Mouse (Mus musculus) MEL (cell line): ENCODE data around the gene Tuba4a. TPM values are rescaled to one million over a fixed set of nuclear protein-coding genes. Genes with fewer than 3 reads are reported as not detected.

Experiments used
- DNase-seq: peaks from one replicate; pipeline ENCODE4 v3.0.0; 2011; ENCODE audit warnings: low read depth, low spot score
- H3K27ac ChIP-seq: 2 replicates; pipeline ENCODE4 v1.5.1; 2012; ENCODE audit warnings: low read depth, mild to moderate bottlenecking, control low read depth, low read length, moderate library complexity; ENCODE audit not compliant: control insufficient read depth
- H3K27me3 ChIP-seq, 2 experiments: fragments of 150-350 bp in 1 of 2; sonication (generic) in 1 of 2; 2 replicates each; pipeline ENCODE4 v1.6.1; 2012; ENCODE audit warnings: low read length in 2 of 2, mild to moderate bottlenecking in 2 of 2, improper control_type of control experiment in 1 of 2, moderate library complexity in 1 of 2; ENCODE audit not compliant: insufficient read depth in 2 of 2, control insufficient read depth in 1 of 2
- H3K36me3 ChIP-seq, 2 experiments: 2 replicates each; pipeline ENCODE4 v1.6.1; 2012 to 2014; ENCODE audit warnings: low read length in 2 of 2, improper control_type of control experiment in 1 of 2, inconsistent platforms in 1 of 2, mild to moderate bottlenecking in 1 of 2; ENCODE audit not compliant: insufficient read depth in 2 of 2, control insufficient read depth in 1 of 2
- H3K4me1 ChIP-seq, 2 experiments: fragments of 150-350 bp in 1 of 2; sonication (generic) in 1 of 2; 2 replicates each; pipeline ENCODE4 v1.6.1; 2012; ENCODE audit warnings: low read length in 2 of 2, improper control_type of control experiment in 1 of 2, mild to moderate bottlenecking in 1 of 2; ENCODE audit not compliant: insufficient read depth in 2 of 2, control insufficient read depth in 1 of 2
- H3K4me3 ChIP-seq, 2 experiments: fragments of 150-350 bp in 1 of 2; sonication (generic) in 1 of 2; 2 replicates each; pipeline ENCODE4 v1.5.1; 2012; ENCODE audit warnings: low read depth in 2 of 2, low read length in 2 of 2, mild to moderate bottlenecking in 2 of 2, moderate library complexity in 2 of 2, control low read depth in 1 of 2, improper control_type of control experiment in 1 of 2; ENCODE audit not compliant: control insufficient read depth in 1 of 2, insufficient read depth in 1 of 2
- H3K79me2 ChIP-seq: 2 replicates; pipeline ENCODE4 v1.6.1; 2012; ENCODE audit warnings: mild to moderate bottlenecking, low read length, moderate library complexity; ENCODE audit not compliant: control insufficient read depth, poor library complexity, insufficient read depth
- H3K9ac ChIP-seq: 2 replicates; pipeline ENCODE4 v1.6.1; 2012; ENCODE audit warnings: low read depth, mild to moderate bottlenecking, control low read depth, low read length, moderate library complexity; ENCODE audit not compliant: control insufficient read depth, poor library complexity, severe bottlenecking
- H3K9me3 ChIP-seq: fragments of 150-350 bp; sonication (generic); replicated peaks from 2 replicates; pipeline ENCODE4 v1.6.1; 2012; ENCODE audit warnings: mild to moderate bottlenecking, low read length, improper control_type of control experiment, moderate library complexity; ENCODE audit not compliant: insufficient read depth
- CHD1 ChIP-seq: IDR thresholded peaks from 2 replicates; pipeline ENCODE4 v1.6.1; 2012; ENCODE audit warnings: low read depth, mild to moderate bottlenecking, inconsistent platforms, low read length, improper control_type of control experiment
- CHD2 ChIP-seq: IDR thresholded peaks from 2 replicates; pipeline ENCODE4 v1.6.1; 2011; ENCODE audit warnings: low read length, improper control_type of control experiment
- E2F4 ChIP-seq: IDR thresholded peaks from 2 replicates; pipeline ENCODE4 v1.6.1; 2011; ENCODE audit warnings: low read depth, low read length, improper control_type of control experiment, borderline replicate concordance
- EP300 ChIP-seq, 2 experiments: IDR thresholded peaks; 2 replicates each; pipeline ENCODE4 v1.6.1; 2011; ENCODE audit warnings: improper control_type of control experiment in 2 of 2, low read length in 2 of 2, low read depth in 1 of 2, mild to moderate bottlenecking in 1 of 2
- GABPA ChIP-seq: IDR thresholded peaks from 2 replicates; pipeline ENCODE4 v1.6.1; 2012; ENCODE audit warnings: low read depth, mild to moderate bottlenecking, inconsistent platforms, low read length, improper control_type of control experiment, moderate library complexity
- GATA1 ChIP-seq: IDR thresholded peaks from 2 replicates; pipeline ENCODE4 v1.6.1; 2011; ENCODE audit warnings: low read depth, low read length, improper control_type of control experiment
- HCFC1 ChIP-seq: IDR thresholded peaks from 2 replicates; pipeline ENCODE4 v1.6.1; 2012; ENCODE audit warnings: low read depth, mild to moderate bottlenecking, inconsistent platforms, low read length, improper control_type of control experiment, moderate library complexity
- JUND ChIP-seq: IDR thresholded peaks from 2 replicates; pipeline ENCODE4 v1.6.1; 2011; ENCODE audit warnings: low read depth, mild to moderate bottlenecking, improper control_type of control experiment, low read length
- KAT2A ChIP-seq: conservative IDR thresholded peaks from 2 replicates; pipeline ENCODE4 v1.6.1; 2012; ENCODE audit warnings: low read depth, low read length, improper control_type of control experiment, inconsistent platforms
- MAFK ChIP-seq: IDR thresholded peaks from 2 replicates; pipeline ENCODE4 v1.6.1; 2011; ENCODE audit warnings: low read depth, mild to moderate bottlenecking, low read length, improper control_type of control experiment, borderline replicate concordance
- MAX ChIP-seq: IDR thresholded peaks from 2 replicates; pipeline ENCODE4 v1.6.1; 2011; ENCODE audit warnings: low read length, improper control_type of control experiment
- MAZ ChIP-seq: IDR thresholded peaks from 2 replicates; pipeline ENCODE4 v1.6.1; 2012; ENCODE audit warnings: low read depth, mild to moderate bottlenecking, inconsistent platforms, low read length, improper control_type of control experiment
- MEF2A ChIP-seq: IDR thresholded peaks from 2 replicates; pipeline ENCODE4 v1.6.1; 2014; ENCODE audit warnings: low read depth, mild to moderate bottlenecking, inconsistent platforms, low read length, improper control_type of control experiment; ENCODE audit not compliant: poor library complexity, insufficient replicate concordance, severe bottlenecking; ENCODE audit errors: extremely low read depth
- MXI1 ChIP-seq: IDR thresholded peaks from 2 replicates; pipeline ENCODE4 v1.6.1; 2011; ENCODE audit warnings: mild to moderate bottlenecking, low read depth, low read length, improper control_type of control experiment
- MYB ChIP-seq: IDR thresholded peaks from 2 replicates; pipeline ENCODE4 v1.6.1; 2011; ENCODE audit warnings: mild to moderate bottlenecking, low read depth, low read length, improper control_type of control experiment
- MYC ChIP-seq: IDR thresholded peaks from 2 replicates; pipeline ENCODE4 v1.6.1; 2011; ENCODE audit warnings: low read depth, mild to moderate bottlenecking, low read length, improper control_type of control experiment, moderate library complexity
- POLR2A ChIP-seq, 2 experiments: IDR thresholded peaks; 2 replicates each; pipeline ENCODE4 v1.6.1; 2011 to 2012; ENCODE audit warnings: low read length in 2 of 2, mild to moderate bottlenecking in 2 of 2, control low read depth in 1 of 2, improper control_type of control experiment in 1 of 2, low read depth in 1 of 2, moderate library complexity in 1 of 2; ENCODE audit not compliant: control insufficient read depth in 1 of 2, insufficient read depth in 1 of 2, poor library complexity in 1 of 2
- POLR2AphosphoS2 ChIP-seq: IDR thresholded peaks from 2 replicates; pipeline ENCODE4 v1.6.1; 2011; ENCODE audit warnings: low read length, improper control_type of control experiment
- RAD21 ChIP-seq: IDR thresholded peaks from 2 replicates; pipeline ENCODE4 v1.6.1; 2011; ENCODE audit warnings: mild to moderate bottlenecking, low read depth, low read length, improper control_type of control experiment
- RCOR1 ChIP-seq: IDR thresholded peaks from 2 replicates; pipeline ENCODE4 v1.6.1; 2012; ENCODE audit warnings: low read depth, mild to moderate bottlenecking, inconsistent platforms, low read length, improper control_type of control experiment
- SIN3A ChIP-seq: IDR thresholded peaks from 2 replicates; pipeline ENCODE4 v1.6.1; 2012; ENCODE audit warnings: low read length, improper control_type of control experiment, inconsistent platforms
- SMC3 ChIP-seq: IDR thresholded peaks from 2 replicates; pipeline ENCODE4 v1.6.1; 2011; ENCODE audit warnings: low read depth, low read length, improper control_type of control experiment
- TAL1 ChIP-seq: IDR thresholded peaks from 2 replicates; pipeline ENCODE4 v1.6.1; 2012; ENCODE audit warnings: mild to moderate bottlenecking, inconsistent platforms, low read length, moderate library complexity, mixed read lengths
- TBP ChIP-seq: IDR thresholded peaks from 2 replicates; pipeline ENCODE4 v1.8.0; 2011; ENCODE audit warnings: low read depth, low read length, improper control_type of control experiment
- TCF12 ChIP-seq: IDR thresholded peaks from 2 replicates; pipeline ENCODE4 v1.6.1; 2014; ENCODE audit warnings: low read depth, mild to moderate bottlenecking, inconsistent platforms, low read length, improper control_type of control experiment, moderate library complexity
- UBTF ChIP-seq: IDR thresholded peaks from 2 replicates; pipeline ENCODE4 v1.6.1; 2012; ENCODE audit warnings: low read depth, mild to moderate bottlenecking, inconsistent platforms, low read length, improper control_type of control experiment, moderate library complexity, borderline replicate concordance; ENCODE audit not compliant: insufficient read depth
- USF1 ChIP-seq: IDR thresholded peaks from 2 replicates; pipeline ENCODE4 v1.6.1; 2014; ENCODE audit warnings: low read depth, mild to moderate bottlenecking, inconsistent platforms, low read length, improper control_type of control experiment, moderate library complexity
- USF2 ChIP-seq, 2 experiments: IDR thresholded peaks; 2 replicates each; pipeline ENCODE4 v1.6.1; 2011 to 2012; ENCODE audit warnings: improper control_type of control experiment in 2 of 2, low read length in 2 of 2, borderline replicate concordance in 1 of 2, inconsistent platforms in 1 of 2, low read depth in 1 of 2, mild to moderate bottlenecking in 1 of 2; ENCODE audit not compliant: insufficient read depth in 1 of 2
- ZC3H11A ChIP-seq: IDR thresholded peaks from 2 replicates; pipeline ENCODE4 v1.6.1; 2012; ENCODE audit warnings: low read depth, mild to moderate bottlenecking, inconsistent platforms, low read length, improper control_type of control experiment
- ZMIZ1 ChIP-seq: IDR thresholded peaks from 2 replicates; pipeline ENCODE4 v1.6.1; 2012; ENCODE audit warnings: low read depth, mild to moderate bottlenecking, inconsistent platforms, low read length, improper control_type of control experiment, moderate library complexity
- polyA plus RNA-seq, 2 experiments: library from polyadenylated mRNA; stranded (reverse) in 1 of 2; unstranded in 1 of 2; fragments of >175 nt in 1 of 2; fragments of >200 nt in 1 of 2; gene quantifications; 2 replicates each; pipeline versions ENCODE4 v1.2.1 to v1.2.4; 2012; ENCODE audit warnings: low replicate concordance in 2 of 2, low read depth in 1 of 2; ENCODE audit not compliant: insufficient read length in 2 of 2, insufficient read depth in 1 of 2, missing spikeins in 1 of 2
- total RNA-seq: library from RNA; depleted of rRNA; stranded (reverse); fragments of 300-350 nt; gene quantifications from 2 replicates; pipeline ENCODE4 v1.2.3, GENCODE M21; 2012

Gene Tuba4a
- total and polyA plus RNA-seq, 3 experiments: 385 to 439 TPM; not detected in 1

DNA sequence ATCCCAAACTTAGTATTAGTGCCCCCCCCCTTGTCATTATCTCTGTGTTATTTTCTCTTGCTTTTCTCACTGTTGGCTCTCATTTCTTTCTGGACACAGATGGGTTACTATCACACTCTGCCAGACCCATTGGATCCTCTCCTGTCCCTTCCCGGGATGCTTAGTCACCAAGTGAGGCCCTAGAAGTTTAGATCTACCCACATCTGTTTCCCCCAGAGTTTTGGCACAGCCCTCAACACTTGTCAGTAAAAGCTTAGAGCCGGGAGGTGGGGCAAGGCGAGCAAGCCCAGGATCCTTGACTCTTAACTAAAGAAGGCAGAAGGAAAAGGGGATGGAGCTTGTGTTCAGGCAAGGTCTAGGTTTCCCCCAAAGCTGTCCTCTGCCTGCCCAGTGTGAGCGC is 9.5 kb upstream of the Tuba4a start (continued):
- TF ChIP-seq TCF12: peak; percentile 90

DNA sequence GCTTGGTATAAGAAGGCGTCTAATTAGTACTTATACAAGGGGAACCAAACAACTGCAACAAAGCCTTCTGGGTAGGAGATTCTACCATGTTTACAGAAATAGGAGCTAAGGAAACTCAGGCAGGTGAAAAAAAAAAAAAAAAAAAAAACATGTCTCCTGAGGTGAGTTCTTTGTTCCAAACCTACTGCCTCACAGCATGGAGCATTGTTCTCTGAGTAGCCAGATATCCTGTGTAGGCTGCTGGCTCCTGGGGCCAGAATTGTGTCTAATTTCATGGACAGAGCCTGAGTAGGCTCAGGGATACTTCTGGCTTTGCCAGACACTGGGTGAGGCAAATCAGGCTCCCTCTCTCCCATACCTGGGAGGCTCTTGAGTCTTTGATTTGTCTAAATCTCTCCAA is 8.0 kb upstream of the Tuba4a start:
- TF ChIP-seq USF1 (no peak), E2F4 (no peak), MYB (no peak), POLR2AphosphoS2 (no peak), ZMIZ1 (no peak), TAL1 (no peak), JUND (no peak), TBP (no peak), SMC3 (no peak), MAX (no peak), RAD21 (no peak), MYC (no peak), MXI1 (no peak), ZC3H11A (no peak), SIN3A (no peak), POLR2A (IDR thresholded peaks at IDR 0.05; ENCODE audit: control insufficient read depth in 1 of 2, insufficient read depth in 1 of 2, low read depth in 1 of 2, low read length in 2 of 2, poor library complexity in 1 of 2) (no peak), MAZ (no peak), CHD2 (no peak), MEF2A (no peak)
- DNase-seq: no peak
- Histone ChIP-seq H3K27ac (peak overlapping the region; percentile 53), H3K27me3 (no peaks in the 10 kb centered on the region), H3K9me3 (no peaks in the 10 kb centered on the region), H3K79me2 (no peaks in the 10 kb centered on the region; the same call in 1 of the 2 replicates), H3K36me3 (peaks cover 0 to 61% of the 10 kb centered on the region in 2 experiments; a peak in 2 of 4 replicates), H3K4me1 (peaks cover 38 to 74% of the 10 kb centered on the region in 2 experiments), H3K9ac (peak overlapping the region; percentile 37), H3K4me3 (no peak overlapping the region)

DNA sequence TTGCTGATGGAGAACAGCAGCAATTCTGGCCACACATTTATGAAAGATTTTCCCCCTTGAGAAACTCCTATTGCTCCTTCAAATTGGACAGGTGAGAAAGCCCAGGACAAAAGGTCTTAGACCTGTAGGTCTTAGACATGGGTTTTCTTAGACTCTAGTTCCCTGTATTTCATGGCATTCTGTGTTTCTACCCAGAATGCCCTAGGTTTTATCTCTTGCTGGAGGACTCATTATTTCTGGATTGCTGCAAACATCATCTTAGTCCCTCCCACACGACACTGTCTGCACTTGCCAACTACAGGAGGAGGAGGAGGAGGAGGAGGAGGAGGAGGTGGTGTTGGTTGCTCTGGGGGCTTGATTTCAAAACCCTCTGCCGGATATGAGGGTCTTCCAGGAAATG is 6.5 kb upstream of the Tuba4a start:
- H3K36me3 ChIP-seq: peaks cover 0 to 62% of the 10 kb centered on the region in 2 experiments; a peak in 2 of 4 replicates
- peak overlapping the region; percentile 91 for H3K27ac ChIP-seq
- H3K9me3 ChIP-seq: no peaks in the 10 kb centered on the region
- H3K4me3 ChIP-seq: peak overlapping the region; percentile 31 to 49; a peak in 3 of 4 replicates
- peak; percentile 75 for DNase-seq
- H3K27me3 ChIP-seq: no peaks in the 10 kb centered on the region
- H3K9ac ChIP-seq: peak overlapping the region; percentile 52
- H3K4me1 ChIP-seq: peaks cover 38 to 69% of the 10 kb centered on the region in 2 experiments
- no peaks in the 10 kb centered on the region; the same call in 1 of the 2 replicates for H3K79me2 ChIP-seq
- TF ChIP-seq CHD1 (no peak), EP300 (IDR thresholded peaks at IDR 0.05; ENCODE audit: low read depth in 1 of 2, low read length in 2 of 2) (peak in 1 of 2 experiments; percentile 36; a peak in 1 of 4 replicates), ZC3H11A (no peak), POLR2AphosphoS2 (0 out of 2 replicates have a peak, but pooled peaks have one; percentile 22), USF2 (IDR thresholded peaks at IDR 0.05; ENCODE audit: borderline replicate concordance in 1 of 2, insufficient read depth in 1 of 2, low read depth in 1 of 2, low read length in 2 of 2) (no peak), TAL1 (no peak), KAT2A (no peak), MAZ (peak; percentile 38; the same call in 1 of the 2 replicates), USF1 (no peak), GATA1 (peak; percentile 56; the same call in 1 of the 2 replicates), HCFC1 (peak; percentile 60; the same call in 1 of the 2 replicates), RCOR1 (peak; percentile 34), RAD21 (no peak), MAFK (no peak), MXI1 (no peak), UBTF (no peak), GABPA (no peak)
